Mouse (Mus musculus) heart, embryonic 14.5 days (tissue): ENCODE measurements around the gene Lmod3. TPM values are rescaled to one million over a fixed set of nuclear protein-coding genes. Genes with fewer than 3 reads are reported as not detected.

ENCODE experiments used
- ATAC-seq: fragments of 200-750 bp; cut with Nextera tagmentation; 2 replicates; pipeline ENCODE4 v1.8.0; 2017; ENCODE audit warnings: low read depth, moderate TSS enrichment; ENCODE audit not compliant: insufficient number of reproducible peaks, insufficient read depth, low FRiP score
- H3K27ac ChIP-seq, 2 experiments: fragments of 200-500 bp in 1 of 2; fragments of 300-500 bp in 1 of 2; sonication (generic) in 1 of 2; replicated peaks in 1 of 2; 2 replicates each; pipeline ENCODE4 v1.5.1; 2012 to 2014; ENCODE audit warnings: low read depth in 2 of 2, low read length in 2 of 2, control low read depth in 1 of 2, mild to moderate bottlenecking in 1 of 2, mixed read lengths in 1 of 2; ENCODE audit not compliant: control insufficient read depth in 1 of 2, insufficient read depth in 1 of 2
- H3K27me3 ChIP-seq: fragments of 300-500 bp; sonication (generic); 2 replicates; pipeline ENCODE4 v1.6.1; 2014; ENCODE audit warnings: mild to moderate bottlenecking, low read length, control low read depth; ENCODE audit not compliant: control insufficient read depth, insufficient read depth
- H3K36me3 ChIP-seq: fragments of 300-500 bp; sonication (generic); 2 replicates; pipeline ENCODE4 v1.6.1; 2014; ENCODE audit warnings: mild to moderate bottlenecking, control low read depth, low read length, mixed read lengths; ENCODE audit not compliant: control insufficient read depth, insufficient read depth
- H3K4me1 ChIP-seq, 2 experiments: fragments of 200-500 bp in 1 of 2; fragments of 300-500 bp in 1 of 2; sonication (generic) in 1 of 2; 2 replicates each; pipeline ENCODE4 v1.6.1; 2012 to 2014; ENCODE audit warnings: low read length in 2 of 2, control low read depth in 1 of 2, mixed read lengths in 1 of 2; ENCODE audit not compliant: control insufficient read depth in 2 of 2, insufficient read depth in 2 of 2
- H3K4me2 ChIP-seq: fragments of 300-500 bp; sonication (generic); 2 replicates; pipeline ENCODE4 v1.6.1; 2014; ENCODE audit warnings: mild to moderate bottlenecking, low read length
- H3K4me3 ChIP-seq, 2 experiments: fragments of 200-500 bp in 1 of 2; fragments of 300-500 bp in 1 of 2; sonication (generic) in 1 of 2; 2 replicates each; pipeline ENCODE4 v1.5.1; 2012 to 2014; ENCODE audit warnings: low read length in 2 of 2, mild to moderate bottlenecking in 2 of 2, control low read depth in 1 of 2, low read depth in 1 of 2, moderate library complexity in 1 of 2; ENCODE audit not compliant: control insufficient read depth in 1 of 2, insufficient read depth in 1 of 2
- H3K9ac ChIP-seq: fragments of 300-500 bp; sonication (generic); 2 replicates; pipeline ENCODE4 v1.6.1; 2014; ENCODE audit warnings: mild to moderate bottlenecking, low read length
- H3K9me3 ChIP-seq: fragments of 300-500 bp; sonication (generic); 2 replicates; pipeline ENCODE4 v1.6.1; 2016; ENCODE audit warnings: low read length, control low read depth; ENCODE audit not compliant: control insufficient read depth
- WGBS: fragments of 180-500 bp; shearing (Covaris S2); extraction: QIAGEN DNeasy Blood & Tissue Kit; methylation state at CpG from one replicate; pipeline ENCODE4 v1.1.7; 2014; 5-methylcytosine and 5-hydroxymethylcytosine counted together
- polyA plus RNA-seq: library from polyadenylated mRNA; unstranded; fragments of >200 nt; fragmentation: Nextera tagmentation; extraction: Ambion mirVana; gene quantifications from 2 replicates; pipeline ENCODE4 v1.2.1, GENCODE M21; 2014

The Lmod3 gene
- polyA plus RNA-seq, 1 experiment from 2014 or later = 21.7 TPM

- Histone ChIP-seq H3K9ac (no peak overlapping the region), H3K4me1 (no peaks in the 10 kb centered on the region), H3K36me3 (peaks cover 34% of the 10 kb centered on the region), H3K9me3 (peaks cover 5% of the 10 kb centered on the region), H3K4me3 (no peak overlapping the region), H3K27me3 (no peaks in the 10 kb centered on the region), H3K4me2 (no peak overlapping the region), H3K27ac (no peak overlapping the region)
- ATAC-seq = no peak
- WGBS = 79% methylated on average over 4 of the region's 4 CpGs
Observed at GRCm38 (mm10) chr6:97242522-97242921, 10.0 kb downstream of the Lmod3 start.

GRCm38 (mm10) chr6:97240092-97240491 lies 12.5 kb downstream of the Lmod3 start:
- no peak overlapping the region for H3K4me3 ChIP-seq
- 76% methylated on average over 5 of the region's 5 CpGs for WGBS
- H3K27ac ChIP-seq = no peak overlapping the region
- no peak overlapping the region for H3K9ac ChIP-seq
- no peaks in the 10 kb centered on the region for H3K27me3 ChIP-seq
- no peak overlapping the region for H3K4me2 ChIP-seq
- H3K4me1 ChIP-seq = 0 out of 4 replicates have a peak, but pooled peaks cover 0 to 3% of the 10 kb centered on the region in 2 experiments
- ATAC-seq = no peak
- H3K36me3 ChIP-seq = peaks cover 30% of the 10 kb centered on the region
- peaks cover 7% of the 10 kb centered on the region for H3K9me3 ChIP-seq

GRCm38 (mm10) chr6:97239360-97239759 lies 13.2 kb downstream of the Lmod3 start:
- no peaks in the 10 kb centered on the region for H3K27me3 ChIP-seq
- H3K9ac ChIP-seq = no peak overlapping the region
- ATAC-seq = no peak
- no peak overlapping the region for H3K27ac ChIP-seq
- H3K36me3 ChIP-seq = peaks cover 35% of the 10 kb centered on the region
- WGBS = 94% methylated on average over 6 of the region's 6 CpGs
- no peak overlapping the region for H3K4me2 ChIP-seq
- no peak overlapping the region for H3K4me3 ChIP-seq
- H3K9me3 ChIP-seq = peaks cover 8% of the 10 kb centered on the region
- 0 out of 4 replicates have a peak, but pooled peaks cover 0 to 3% of the 10 kb centered on the region in 2 experiments for H3K4me1 ChIP-seq

- H3K9ac ChIP-seq = no peak overlapping the region
- H3K4me2 ChIP-seq = no peak overlapping the region
- H3K4me3 ChIP-seq = no peak overlapping the region
- ATAC-seq = no peak
- H3K36me3 ChIP-seq = peaks cover 55% of the 10 kb centered on the region
- peaks cover 8% of the 10 kb centered on the region for H3K9me3 ChIP-seq
- H3K27ac ChIP-seq = no peak overlapping the region
- H3K27me3 ChIP-seq = no peaks in the 10 kb centered on the region
- 94% methylated on average over 5 of the region's 5 CpGs for WGBS
- H3K4me1 ChIP-seq = 0 out of 4 replicates have a peak, but pooled peaks cover 0 to 3% of the 10 kb centered on the region in 2 experiments
Observed at GRCm38 (mm10) chr6:97236088-97236487, 16.5 kb downstream of the Lmod3 start.

- no peak for ATAC-seq
- WGBS = 86% methylated on average over 7 of the region's 7 CpGs
- H3K4me2 ChIP-seq = no peak overlapping the region
- no peak overlapping the region for H3K4me3 ChIP-seq
- peaks cover 60% of the 10 kb centered on the region for H3K36me3 ChIP-seq
- no peak overlapping the region for H3K27ac ChIP-seq
- peaks cover 8% of the 10 kb centered on the region for H3K9me3 ChIP-seq
- H3K4me1 ChIP-seq = 0 out of 4 replicates have a peak, but pooled peaks cover 0 to 3% of the 10 kb centered on the region in 2 experiments
- no peak overlapping the region for H3K9ac ChIP-seq
- H3K27me3 ChIP-seq = no peaks in the 10 kb centered on the region
Observed at GRCm38 (mm10) chr6:97234911-97235668, 17.5 kb downstream of the Lmod3 start.

- no peak overlapping the region for H3K27ac ChIP-seq
- whole genome bisulfite sequencing = 92% methylated on average over 9 of the region's 9 CpGs
- H3K36me3 ChIP-seq = peaks cover 43% of the 10 kb centered on the region
- H3K27me3 ChIP-seq = no peaks in the 10 kb centered on the region
- H3K4me2 ChIP-seq = no peak overlapping the region
- H3K9me3 ChIP-seq = no peaks in the 10 kb centered on the region
- no peak overlapping the region for H3K4me3 ChIP-seq
- H3K9ac ChIP-seq = no peak overlapping the region
- H3K4me1 ChIP-seq = peaks cover 11 to 33% of the 10 kb centered on the region in 2 experiments
- ATAC-seq = no peak
Observed at GRCm38 (mm10) chr6:97227067-97227847, 25.3 kb downstream of the Lmod3 start.

GRCm38 (mm10) chr6:97226083-97226491 lies 26.5 kb downstream of the Lmod3 start:
- Histone ChIP-seq H3K27ac (peak overlapping the region; percentile 79 to 89), H3K9ac (peak overlapping the region; percentile 9; the same call in 1 of the 2 replicates), H3K4me2 (no peak overlapping the region), H3K4me3 (no peak overlapping the region), H3K9me3 (no peaks in the 10 kb centered on the region), H3K27me3 (no peaks in the 10 kb centered on the region), H3K36me3 (peaks cover 31% of the 10 kb centered on the region), H3K4me1 (peaks cover 22 to 45% of the 10 kb centered on the region in 2 experiments)
- 29% methylated on average over 1 of the region's 1 CpGs for WGBS
- ATAC-seq = peak; percentile 62
